Mouse (Mus musculus): ENCODE measurements around the gene Mcm3ap. TPM values are rescaled to one million over a fixed set of nuclear protein-coding genes. Genes with fewer than 3 reads are reported as not detected.

Mcm3ap gene
- 54.4 and 55.4 TPM in 2 replicates for polyA plus RNA-seq (2012; rRNA removed)

DNA sequence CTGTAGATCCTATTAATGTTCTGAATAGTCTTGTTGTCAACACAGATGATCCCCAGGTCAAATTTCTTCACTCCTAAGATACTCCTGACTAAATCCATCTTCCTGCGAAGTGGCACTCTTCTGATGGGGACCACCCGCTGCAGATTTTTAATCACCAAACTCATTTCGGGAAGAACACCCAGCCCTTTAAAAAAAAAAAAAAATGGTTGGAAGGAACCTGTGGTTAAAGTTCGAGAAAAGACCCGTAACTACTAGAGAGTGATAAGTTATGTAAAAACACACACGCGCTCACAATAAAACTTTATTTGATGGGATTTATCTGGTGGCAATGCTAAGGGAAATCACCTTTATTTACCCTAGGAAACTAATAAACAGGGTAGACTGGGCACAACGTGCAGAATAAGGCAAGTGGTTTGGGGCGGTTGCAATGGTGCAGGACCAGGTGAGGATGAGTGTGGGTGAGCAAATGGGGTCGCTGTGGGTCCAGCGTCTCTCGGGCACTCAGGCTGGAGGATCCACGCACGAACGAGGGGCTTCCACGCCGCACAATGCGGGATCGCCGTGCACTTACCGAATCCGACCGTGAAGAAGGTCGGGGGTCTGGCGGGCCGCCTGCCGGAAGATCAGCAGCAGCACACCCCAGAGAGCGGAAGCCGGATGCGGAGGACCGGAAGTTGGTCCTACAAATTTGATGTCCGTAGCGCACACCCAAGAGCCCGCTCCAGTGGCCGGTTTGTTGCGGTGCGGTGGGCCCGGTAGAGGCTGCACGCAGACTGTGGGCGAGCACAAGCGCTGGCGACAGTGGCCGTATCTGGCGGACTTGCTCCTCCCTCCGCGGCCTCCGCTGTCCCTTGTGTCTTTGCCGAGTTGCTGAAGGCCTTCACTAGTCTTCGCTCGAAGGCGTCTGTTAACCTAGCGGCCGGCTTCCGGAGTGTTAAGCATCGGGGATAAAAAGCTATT is at the start of gene Mcm3ap, which contains the start of gene Ybey:
Gene Mcm3ap, plus strand, starts transcription at position 725 of the 960 bp plus-strand sequence.
Gene Ybey, minus strand, starts transcription at position 912 of the 960 bp plus-strand sequence.

DNA sequence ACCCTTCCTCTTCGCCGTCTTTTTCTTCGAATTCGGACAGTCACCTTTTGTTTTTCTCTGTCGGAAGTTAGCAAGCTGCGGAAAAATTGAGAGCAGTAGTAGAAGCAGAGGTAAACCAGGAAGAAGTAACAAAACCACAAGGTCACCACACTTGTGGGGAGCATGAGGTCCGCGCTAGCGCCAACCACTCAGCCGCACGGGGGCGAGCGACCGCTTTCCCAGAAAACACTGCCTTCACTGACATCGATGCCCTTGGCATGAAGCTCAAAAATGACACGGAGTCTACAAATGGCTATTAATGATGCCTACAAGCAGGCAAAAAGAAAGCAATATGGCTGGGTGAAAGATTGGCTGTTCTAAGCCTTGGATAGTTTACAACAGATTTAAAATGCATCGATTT is 28.4 kb upstream of the Mcm3ap start, which contains the start of gene AC141477.1:
Gene AC141477.1, minus strand, starts transcription at position 164 of the 400 bp plus-strand sequence.

GRCm38 (mm10) chr10:76442178-76443088 is 26.3 kb upstream of the Mcm3ap start, which contains the start of gene Pcnt:
Gene Pcnt, minus strand, starts transcription at chr10:76442786.

GRCm38 (mm10) chr10:76448851-76449250 is 19.9 kb upstream of the Mcm3ap start, which contains the start of gene 2610028H24Rik:
Gene 2610028H24Rik, plus strand, starts transcription at chr10:76449081.

DNA sequence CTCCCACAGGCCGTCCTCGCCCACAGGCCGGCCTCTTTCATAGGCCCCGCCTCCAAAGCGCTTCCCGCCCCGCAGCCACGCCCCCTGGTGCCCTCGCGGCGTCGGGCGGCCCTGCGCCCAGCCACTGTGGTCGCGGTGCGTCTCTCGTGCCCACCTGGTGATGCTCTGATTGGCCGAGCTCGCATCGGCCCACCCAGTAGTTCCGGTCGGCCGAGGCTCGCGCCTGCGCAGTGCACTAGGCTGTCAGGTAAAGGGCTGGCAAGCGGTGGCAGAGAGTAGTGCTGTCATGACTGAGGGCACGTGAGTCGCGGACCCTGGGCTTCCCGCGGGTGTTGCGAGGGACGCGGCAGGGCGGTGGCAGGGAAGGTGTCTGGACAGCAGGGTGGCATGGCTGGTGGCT is 62.6 kb downstream of the Mcm3ap start, which contains the start of gene Lss:
Gene Lss, plus strand, starts transcription at position 214 of the 400 bp plus-strand sequence.

DNA sequence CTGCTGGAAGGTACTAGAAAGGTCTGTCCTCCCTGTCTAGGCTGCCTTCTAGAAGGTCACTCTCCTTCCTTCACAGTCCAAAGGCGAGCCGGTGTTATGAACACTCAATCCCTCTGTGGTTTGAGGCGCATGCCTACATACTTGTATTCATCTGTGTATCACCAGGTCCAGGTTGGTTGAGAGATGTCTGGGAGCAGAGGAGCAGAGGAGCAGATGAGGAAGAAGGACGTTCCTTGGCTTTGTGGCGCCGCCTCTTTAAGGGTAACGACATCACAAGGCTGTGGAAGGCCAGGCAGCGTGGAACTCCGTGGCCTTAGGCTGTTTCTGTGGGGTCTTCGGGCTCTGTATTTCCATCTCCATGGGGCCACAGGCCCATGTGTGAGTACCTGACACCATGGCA is 93.2 kb downstream of the Mcm3ap start, which contains the start of gene Spatc1l:
Gene Spatc1l, plus strand, starts transcription at position 301 of the 400 bp plus-strand sequence.

Other genes with a start within 250 kb of the Mcm3ap start
- 321 and 322 TPM in 2 replicates for gene Prmt2, start 231.1 kb upstream of the Mcm3ap start, polyA plus RNA-seq (2012; rRNA removed)
- gene S100b, start 215.1 kb upstream of the Mcm3ap start, polyA plus RNA-seq (2012; rRNA removed): 4.5 and 11.0 TPM in 2 replicates
- 48.4 and 50.4 TPM in 2 replicates for gene Dip2a, start 123.6 kb upstream of the Mcm3ap start, polyA plus RNA-seq (2012; rRNA removed)
- not detected in 2 replicates for gene AC141477.1, start 28.5 kb upstream of the Mcm3ap start, polyA plus RNA-seq (2012; rRNA removed)
- 18.0 and 18.4 TPM in 2 replicates for gene Pcnt, start 26.1 kb upstream of the Mcm3ap start, polyA plus RNA-seq (2012; rRNA removed)
- 0.04 TPM in 1 of 2 replicates, not detected in the other for gene 2610028H24Rik, start 19.8 kb upstream of the Mcm3ap start, polyA plus RNA-seq (2012; rRNA removed)
- gene Ybey, start 187 bp downstream of the Mcm3ap start, polyA plus RNA-seq (2012; rRNA removed): 3.0 and 3.1 TPM in 2 replicates
- 58.2 and 59.2 TPM in 2 replicates for gene Lss, start 62.7 kb downstream of the Mcm3ap start, polyA plus RNA-seq (2012; rRNA removed)
- gene Spatc1l, start 93.3 kb downstream of the Mcm3ap start, polyA plus RNA-seq (2012; rRNA removed): 0.39 and 0.62 TPM in 2 replicates
- 0.13 TPM in 2 replicates for gene Ftcd, start 106.7 kb downstream of the Mcm3ap start, polyA plus RNA-seq (2012; rRNA removed)
- gene Col6a2, start 154.7 kb downstream of the Mcm3ap start, polyA plus RNA-seq (2012; rRNA removed): 21.6 and 28.9 TPM in 2 replicates

Data from central nervous system, embryonic 18 days (tissue).